Mouse (Mus musculus) stomach, postnatal 0 days (tissue): ENCODE measurements around the gene Mvk.

Experiments used
- CTCF ChIP-seq: IDR thresholded peaks from 2 replicates; pipeline ENCODE4 v1.5.1; 2016; ENCODE audit warnings: antibody characterized with exemption, low read depth, mild to moderate bottlenecking, moderate library complexity
- EP300 ChIP-seq: optimal IDR thresholded peaks from 2 replicates; pipeline ENCODE3; 2016; ENCODE audit warnings: antibody characterized with exemption

DNA sequence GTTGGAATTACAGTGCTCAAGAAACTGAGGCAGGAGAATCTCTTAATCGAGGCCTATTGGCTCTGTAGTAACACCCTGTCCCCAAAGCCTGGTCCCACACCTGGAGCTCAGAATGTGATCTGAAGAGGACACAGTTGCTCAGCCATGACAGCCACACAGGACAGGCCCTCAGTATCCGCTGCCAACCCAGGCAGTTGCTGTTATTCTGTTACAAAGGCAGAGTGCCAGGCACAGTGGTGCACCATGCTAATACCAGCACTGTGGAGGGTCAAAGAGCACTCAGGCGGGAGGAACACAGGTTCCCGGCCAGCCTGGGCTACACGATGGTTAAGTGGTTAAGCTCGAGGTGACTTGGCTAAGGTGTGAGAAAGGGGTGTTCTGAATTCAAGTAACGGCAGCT lies 14.3 kb upstream of the Mvk start:
- TF ChIP-seq CTCF (no peak), EP300 (no peak)
